Mouse (Mus musculus) heart, embryonic 10.5 days (tissue): Measurements from ENCODE around the gene Creb3. TPM values are rescaled to one million over a fixed set of nuclear protein-coding genes. Genes with fewer than 3 reads are reported as not detected.

Experiments
- polyA plus RNA-seq: library from polyadenylated mRNA; unstranded; fragments of >200 nt; fragmentation: Nextera tagmentation; extraction: Ambion mirVana; gene quantifications from 2 replicates; pipeline ENCODE4 v1.2.1, GENCODE M21; 2016

The Creb3 gene
- polyA plus RNA-seq, 1 experiment from 2014 or later: 68.8 TPM

Other genes with a start within 250 kb of the Creb3 start
- 9.9 and 11.2 TPM in 2 replicates for gene Rusc2, start 180.4 kb upstream of the Creb3 start, polyA plus RNA-seq
- not detected in 2 replicates for gene Fam166b, start 133.2 kb upstream of the Creb3 start, polyA plus RNA-seq
- 5.0 and 6.3 TPM in 2 replicates for gene Tesk1, start 120.4 kb upstream of the Creb3 start, polyA plus RNA-seq
- gene Cd72, start 107.7 kb upstream of the Creb3 start, polyA plus RNA-seq: 0.70 and 1.4 TPM in 2 replicates
- not detected in 2 replicates for gene Sit1, start 78.6 kb upstream of the Creb3 start, polyA plus RNA-seq
- gene Ccdc107, start 69.4 kb upstream of the Creb3 start, polyA plus RNA-seq: 67.2 and 71.7 TPM in 2 replicates
- gene Arhgef39, start 62.6 kb upstream of the Creb3 start, polyA plus RNA-seq: 39.9 and 40.1 TPM in 2 replicates
- gene Car9, start 55.4 kb upstream of the Creb3 start, polyA plus RNA-seq: 1.4 and 1.7 TPM in 2 replicates
- gene Tpm2, start 38.6 kb upstream of the Creb3 start, polyA plus RNA-seq: 135 and 142 TPM in 2 replicates
- 82.7 and 99.6 TPM in 2 replicates for gene Tln1, start 359 bp downstream of the Creb3 start, polyA plus RNA-seq
- 20.9 and 29.7 TPM in 2 replicates for gene Rgp1, start 16.4 kb downstream of the Creb3 start, polyA plus RNA-seq
- 22.8 and 27.6 TPM in 2 replicates for gene Gba2, start 16.5 kb downstream of the Creb3 start, polyA plus RNA-seq
- 1.6 and 1.8 TPM in 2 replicates for gene Msmp, start 22.2 kb downstream of the Creb3 start, polyA plus RNA-seq
- gene Npr2, start 69.6 kb downstream of the Creb3 start, polyA plus RNA-seq: 5.5 and 5.6 TPM in 2 replicates
- gene Spag8, start 91.3 kb downstream of the Creb3 start, polyA plus RNA-seq: 0.63 and 2.0 TPM in 2 replicates
- 101 and 117 TPM in 2 replicates for gene Hint2, start 94.1 kb downstream of the Creb3 start, polyA plus RNA-seq
- gene Tmem8b, start 106.6 kb downstream of the Creb3 start, polyA plus RNA-seq: 2.7 and 3.3 TPM in 2 replicates
- 1.7 and 1.9 TPM in 2 replicates for gene Fam221b, start 106.8 kb downstream of the Creb3 start, polyA plus RNA-seq
- not detected in 2 replicates for gene Olfr70, start 138.5 kb downstream of the Creb3 start, polyA plus RNA-seq
- not detected in 2 replicates for gene Olfr71, start 147.9 kb downstream of the Creb3 start, polyA plus RNA-seq
- 0.53 and 0.92 TPM in 2 replicates for gene Hrct1, start 164.9 kb downstream of the Creb3 start, polyA plus RNA-seq
- gene Spaar, start 167.7 kb downstream of the Creb3 start, polyA plus RNA-seq: 0.16 and 0.23 TPM in 2 replicates
- gene Olfr159, start 208.7 kb downstream of the Creb3 start, polyA plus RNA-seq: not detected in 2 replicates